Mouse (Mus musculus) heart, adult 2 months (tissue): ENCODE results near the gene Rapgef5.

Experiments used
- CTCF ChIP-seq: fragments of 200-600 bp; IDR thresholded peaks from 2 replicates; pipeline ENCODE4 v1.8.1; 2022; ENCODE audit warnings: antibody characterized with exemption, mild to moderate bottlenecking, moderate library complexity
- POLR2A ChIP-seq: fragments of 200-500 bp; IDR thresholded peaks from 2 replicates; pipeline ENCODE4 v1.6.1; 2011; ENCODE audit warnings: mild to moderate bottlenecking, low read depth, low read length, control low read depth; ENCODE audit not compliant: insufficient read depth

DNA sequence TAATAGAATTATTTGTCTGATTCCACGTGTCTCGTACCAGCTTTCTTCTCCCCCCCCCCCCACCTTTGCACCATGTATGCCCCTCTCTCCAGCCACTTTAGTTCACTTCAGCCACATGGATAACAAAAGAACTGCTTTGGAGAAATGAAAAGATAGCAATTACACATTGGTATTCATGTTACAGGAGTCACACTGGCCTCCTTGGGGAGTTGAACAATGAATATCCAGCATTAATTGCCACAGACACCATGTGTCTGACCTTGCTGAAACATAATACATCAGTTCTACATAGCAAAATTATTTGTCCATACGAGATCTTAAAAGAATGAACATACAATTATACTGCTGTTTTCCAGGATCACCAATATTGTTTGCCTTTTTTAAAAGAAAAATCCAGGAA, 170.5 kb downstream of the Rapgef5 start:
- TF ChIP-seq CTCF (no peak), POLR2A (no peak)
